Mouse (Mus musculus): ENCODE measurements around the gene Ctps2.

The Ctps2 gene

GRCm38 (mm10) chrX:162986876-162987495, 85.9 kb downstream of the Ctps2 start:
- no peak for DNase-seq

- no peak for DNase-seq
These were observed 90.4 kb downstream of the Ctps2 start for GRCm38 (mm10) chrX:162991396-162991795.

- DNase-seq, result no peak
These were observed 91.1 kb downstream of the Ctps2 start for GRCm38 (mm10) chrX:162992121-162992520.

GRCm38 (mm10) chrX:163027864-163028263, 126.8 kb downstream of the Ctps2 start:
- no peak for DNase-seq

- no peak for DNase-seq
These were observed 137.7 kb downstream of the Ctps2 start for GRCm38 (mm10) chrX:163038767-163039166.

- no peak for DNase-seq
These were observed 141.7 kb downstream of the Ctps2 start for GRCm38 (mm10) chrX:163042771-163043170.

GRCm38 (mm10) chrX:163063936-163064335, 162.9 kb downstream of the Ctps2 start:
- no peak for DNase-seq
